Mouse (Mus musculus) heart, adult 2 months (tissue): Measurements from ENCODE around the gene Kcnd2. TPM values are rescaled to one million over a fixed set of nuclear protein-coding genes. Genes with fewer than 3 reads are reported as not detected.

Experiments used
- DNase-seq, 2 experiments: peaks; one replicate each; pipeline ENCODE4 v3.0.0; 2021
- H3K27ac ChIP-seq: fragments of 200-600 bp; 2 replicates; pipeline ENCODE4 v1.8.1; 2022
- H3K27me3 ChIP-seq: fragments of 200-500 bp; 2 replicates; pipeline ENCODE4 v1.6.1; 2012; ENCODE audit warnings: mild to moderate bottlenecking, low read length, inconsistent platforms, mixed read lengths; ENCODE audit not compliant: control insufficient read depth, insufficient read depth
- H3K36me3 ChIP-seq: fragments of 200-500 bp; 2 replicates; pipeline ENCODE4 v1.6.1; 2012; ENCODE audit warnings: low read length, inconsistent platforms; ENCODE audit not compliant: control insufficient read depth, insufficient read depth
- H3K4me1 ChIP-seq: fragments of 200-500 bp; 2 replicates; pipeline ENCODE4 v1.6.1; 2011; ENCODE audit warnings: low read length; ENCODE audit not compliant: control insufficient read depth, insufficient read depth
- H3K4me3 ChIP-seq: fragments of 200-600 bp; 2 replicates; pipeline ENCODE4 v1.8.1; 2022
- H3K79me2 ChIP-seq: fragments of 200-500 bp; replicated peaks from 2 replicates; pipeline ENCODE4 v1.6.1; 2012; ENCODE audit warnings: mild to moderate bottlenecking, inconsistent platforms, low read length, moderate library complexity, mixed read lengths; ENCODE audit not compliant: control insufficient read depth, insufficient read depth
- H3K9ac ChIP-seq: fragments of 200-500 bp; 2 replicates; pipeline ENCODE4 v1.6.1; 2012; ENCODE audit warnings: low read depth, mild to moderate bottlenecking, control low read depth, inconsistent platforms, low read length, mixed read lengths
- CTCF ChIP-seq: fragments of 200-600 bp; IDR thresholded peaks from 2 replicates; pipeline ENCODE4 v1.8.1; 2022; ENCODE audit warnings: antibody characterized with exemption, mild to moderate bottlenecking, moderate library complexity
- EP300 ChIP-seq: fragments of 200-500 bp; IDR thresholded peaks from 2 replicates; pipeline ENCODE4 v1.6.1; 2011; ENCODE audit warnings: low read depth, low read length, control low read depth; ENCODE audit not compliant: insufficient read depth
- POLR2A ChIP-seq: fragments of 200-500 bp; IDR thresholded peaks from 2 replicates; pipeline ENCODE4 v1.6.1; 2011; ENCODE audit warnings: mild to moderate bottlenecking, low read depth, low read length, control low read depth; ENCODE audit not compliant: insufficient read depth
- WGBS: fragments of 180-500 bp; shearing (Covaris S2); methylation state at CpG from one replicate; pipeline ENCODE4 v1.1.7; 2018; 5-methylcytosine and 5-hydroxymethylcytosine counted together
- intact Hi-C: fragments of 180-260 bp; cut with DNase I; formaldehyde crosslinking; loops from one replicate; pipeline ENCODE4 v1.15.1; 2025
- long read RNA-seq: library from polyadenylated mRNA; stranded (forward); transcript quantifications from one replicate; pipeline ENCODE4 v2.0.0, GENCODE M21; 2021
- polyA plus RNA-seq: library from polyadenylated mRNA; depleted of rRNA; stranded (reverse); fragments of >200 nt; gene quantifications from 2 replicates; pipeline ENCODE4 v1.2.3, GENCODE M21; 2012; rRNA removed
- total RNA-seq, 2 experiments: library from RNA; stranded (reverse); gene quantifications; 2 replicates each; pipeline ENCODE4 v1.2.3; 2021

Gene Kcnd2
- total RNA-seq (10 to 100 TPM; 12.8 to 14.1 TPM), polyA plus RNA-seq (8.1 and 18.1 TPM in 2 replicates)
- long read RNA-seq, partial matches to known transcripts = 0 of 1 reads
- long read RNA-seq, other reads (novel, unspliced or antisense) = 1 of 1 reads

- Histone ChIP-seq H3K4me1 (no peaks in the 10 kb centered on the region), H3K79me2 (peaks cover 2% of the 10 kb centered on the region; the same call in 1 of the 2 replicates), H3K4me3 (peak within 1 kb of the TSS; percentile 52), H3K36me3 (no peaks in the 10 kb centered on the region), H3K27me3 (peaks cover 3% of the 10 kb centered on the region; the same call in 1 of the 2 replicates), H3K9ac (peak within 1 kb of the TSS; percentile 73), H3K27ac (peak within 1 kb of the TSS; percentile 68)
- intact Hi-C loops = loop anchor here (10.0 kb wide), 2 partner anchors 171 to 319 kb away; no protein-coding TSS in a partner anchor
- WGBS = 12% methylated on average over 34 of the region's 34 CpGs
- no peak for DNase-seq
- TF ChIP-seq CTCF (no peak), EP300 (no peak), POLR2A (no peak)
Observed at GRCm38 (mm10) chr6:21215491-21216191, at the start of gene Kcnd2. TSS of gene Kcnd2 (plus strand) at chr6:21215503.

DNA sequence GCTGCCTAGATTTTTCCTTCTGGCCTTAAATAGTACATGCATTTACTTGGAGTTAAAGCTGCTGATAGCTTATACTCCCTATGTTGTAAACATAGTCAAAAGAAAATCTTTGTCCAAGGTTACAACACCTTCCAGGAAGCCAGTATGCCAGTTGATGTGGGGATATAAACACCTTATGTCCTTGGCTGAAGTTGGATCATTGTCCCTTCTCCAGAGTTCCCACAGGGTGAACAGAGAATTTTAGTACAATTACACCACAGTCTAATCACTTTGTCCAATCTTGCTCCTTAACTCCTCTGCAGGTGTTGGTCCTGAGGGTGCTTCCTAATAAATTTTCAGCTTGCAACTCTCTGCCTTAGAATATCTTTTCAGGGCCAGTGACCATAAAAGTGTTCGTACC is 48.7 kb upstream of the Kcnd2 start:
- Histone ChIP-seq H3K4me1 (no peaks in the 10 kb centered on the region), H3K9ac (no peak overlapping the region), H3K27me3 (no peaks in the 10 kb centered on the region), H3K27ac (no peak overlapping the region), H3K36me3 (no peaks in the 10 kb centered on the region), H3K79me2 (no peaks in the 10 kb centered on the region), H3K4me3 (no peak overlapping the region)
- WGBS = 58% methylated on average over 1 of the region's 1 CpGs
- intact Hi-C loops = no loop called here
- TF ChIP-seq CTCF (no peak), POLR2A (no peak), EP300 (no peak)
- no peak for DNase-seq

DNA sequence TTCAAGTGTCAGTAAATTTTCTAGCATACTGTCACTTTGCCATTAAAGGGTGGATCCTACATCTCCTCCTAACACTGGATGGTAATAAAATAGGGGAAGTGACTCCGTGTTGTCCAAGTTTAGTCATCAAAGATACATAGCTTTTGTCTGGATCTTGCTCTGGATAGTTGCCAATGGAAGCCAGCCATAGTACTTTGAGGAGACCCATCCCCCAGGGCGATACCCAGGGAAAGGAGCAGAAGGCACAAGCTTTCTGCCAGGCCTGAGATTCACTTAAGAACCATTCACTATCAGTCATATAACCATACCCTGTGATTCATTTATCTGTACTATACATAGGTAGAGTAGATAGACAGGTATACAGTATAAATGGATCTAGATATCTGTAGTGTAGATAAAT is 20.0 kb upstream of the Kcnd2 start:
- Histone ChIP-seq H3K4me3 (no peak overlapping the region), H3K27me3 (no peaks in the 10 kb centered on the region), H3K4me1 (no peaks in the 10 kb centered on the region), H3K36me3 (no peaks in the 10 kb centered on the region), H3K79me2 (no peaks in the 10 kb centered on the region), H3K27ac (no peak overlapping the region), H3K9ac (no peak overlapping the region)
- TF ChIP-seq EP300 = no peak
- TF ChIP-seq POLR2A = no peak
- no peak for TF ChIP-seq CTCF
- intact Hi-C loops = no loop called here
- 57% methylated on average over 2 of the region's 2 CpGs for WGBS
- DNase-seq = no peak

- Histone ChIP-seq H3K79me2 (peaks cover 2% of the 10 kb centered on the region; the same call in 1 of the 2 replicates), H3K9ac (peak overlapping the region; percentile 73), H3K4me3 (peak overlapping the region; percentile 52), H3K27me3 (peaks cover 3% of the 10 kb centered on the region; the same call in 1 of the 2 replicates), H3K27ac (peak overlapping the region; percentile 68; the same call in 1 of the 2 replicates), H3K4me1 (no peaks in the 10 kb centered on the region), H3K36me3 (no peaks in the 10 kb centered on the region)
- intact Hi-C loops = loop anchor here (1.0 to 10.0 kb wide), 4 partner anchors 102 to 374 kb away; no protein-coding TSS in a partner anchor
- TF ChIP-seq EP300 (no peak), POLR2A (no peak), CTCF (peak; percentile 67)
- DNase-seq = peak; percentile 18 to 29
- 1% methylated on average over 29 of the region's 29 CpGs for WGBS
Observed at GRCm38 (mm10) chr6:21213865-21214672, 1.2 kb upstream of the Kcnd2 start.

DNA sequence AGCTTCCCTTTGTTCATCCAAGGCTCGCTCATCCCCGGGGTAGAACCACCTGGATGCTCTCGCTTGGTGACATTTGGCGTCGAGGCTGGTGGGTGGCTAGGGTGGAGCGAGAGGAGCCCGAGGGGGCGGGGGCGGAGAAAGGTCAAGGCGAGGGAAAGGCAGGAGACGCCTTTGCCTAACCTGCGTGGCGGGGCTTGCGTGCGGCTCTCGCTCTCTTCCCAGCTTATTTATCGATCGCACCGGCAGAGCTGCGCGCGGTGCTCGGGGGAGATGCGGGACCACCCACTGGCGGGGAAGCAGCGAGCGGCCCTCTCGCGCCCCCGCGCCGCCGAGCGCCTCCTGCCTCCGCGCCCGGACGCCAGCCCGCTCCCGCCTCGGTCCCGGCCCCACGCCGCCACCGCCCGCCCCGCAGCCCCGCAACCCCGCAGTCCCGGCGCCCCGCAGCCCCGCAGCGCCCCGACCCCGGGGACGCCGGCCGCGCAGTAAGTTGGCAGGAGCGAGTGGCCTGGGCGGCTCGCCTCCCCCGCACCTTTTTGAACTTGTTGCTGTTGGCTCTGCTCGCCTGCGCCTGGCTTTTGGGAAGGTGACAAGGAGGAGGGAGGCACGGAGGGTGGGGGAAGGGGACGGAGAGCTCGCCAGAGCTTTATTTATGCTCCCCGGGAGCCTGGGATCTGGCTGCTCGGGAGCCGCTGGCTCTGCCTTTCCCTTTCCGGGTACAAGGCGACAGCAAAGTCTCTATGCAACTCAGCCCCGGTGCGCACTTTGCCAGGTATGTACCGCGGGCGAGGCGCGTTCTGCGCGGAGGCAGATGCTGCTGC is 421 bp upstream of the Kcnd2 start:
- WGBS = under 1% methylated on average over 82 of the region's 83 CpGs
- peak overlapping the region; percentile 73 for H3K9ac ChIP-seq
- H3K36me3 ChIP-seq = no peaks in the 10 kb centered on the region
- no peak for TF ChIP-seq EP300
- no peak for TF ChIP-seq POLR2A
- no peak for TF ChIP-seq CTCF
- peak; percentile 61 to 75 for DNase-seq
- peaks cover 3% of the 10 kb centered on the region; the same call in 1 of the 2 replicates for H3K27me3 ChIP-seq
- peak overlapping the region; percentile 52 for H3K4me3 ChIP-seq
- H3K4me1 ChIP-seq = no peaks in the 10 kb centered on the region
- H3K79me2 ChIP-seq = peaks cover 2% of the 10 kb centered on the region; the same call in 1 of the 2 replicates
- intact Hi-C loops = loop anchor here (5.0 to 10.0 kb wide), 3 partner anchors 103 to 320 kb away; no protein-coding TSS in a partner anchor
- H3K27ac ChIP-seq = peak overlapping the region; percentile 68
